Mouse (Mus musculus): ENCODE measurements at regions not wholly inside any gene's neighbourhood (a gene's known extent, or its start where the extent isn't known, plus 50 kb on each side); places are given as distances from the start of the nearest gene placed in this dataset.

DNA sequence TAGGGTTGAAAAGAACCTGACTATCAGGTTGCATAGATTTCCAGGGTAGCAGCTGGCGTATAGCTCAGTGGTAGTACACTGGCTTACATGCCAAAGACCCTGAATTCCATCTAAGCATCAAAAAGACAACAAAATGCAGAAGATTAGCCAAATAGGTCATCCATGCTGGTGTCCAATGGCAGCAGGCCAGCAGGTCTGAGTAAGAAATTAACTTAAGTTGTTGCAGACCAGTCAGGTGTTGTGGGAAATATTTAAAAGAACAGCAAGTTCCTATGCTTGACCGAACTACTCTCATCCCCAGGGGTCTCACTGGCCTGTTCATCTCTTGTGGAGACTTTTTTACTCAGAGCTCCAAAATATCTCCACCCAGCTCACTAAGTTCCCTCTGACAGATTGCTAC lies 602.7 kb upstream of the Intu start:
- TF ChIP-seq POLR2A (IDR thresholded peaks at IDR 0.05; ENCODE audit: control insufficient read depth, low read depth, low read length) = no peak
- TF ChIP-seq CTCF (IDR thresholded peaks at IDR 0.05; ENCODE audit: control insufficient read depth, insufficient read depth, insufficient replicate concordance, low read depth, low read length) = no peak

All from testis, adult 2 months (tissue).